Mouse (Mus musculus): ENCODE measurements around the gene Il1a. TPM values are rescaled to one million over a fixed set of nuclear protein-coding genes. Genes with fewer than 3 reads are reported as not detected.

Il1a gene
- polyA plus RNA-seq (2015; fragmentation: Nextera tagmentation; extraction: Ambion mirVana), result 3.7 and 5.5 TPM in 2 replicates

GRCm38 (mm10) chr2:129309836-129310235 lies at the start of gene Il1a:
Il1a (minus strand) TSS chr2:129309972.
- Histone ChIP-seq H3K27me3 (no peaks in the 10 kb centered on the region), H3K27ac (no peak within 1 kb of the TSS), H3K9me3 (replicated peaks) (no peaks in the 10 kb centered on the region), H3K36me3 (no peaks in the 10 kb centered on the region), H3K9ac (no peak within 1 kb of the TSS), H3K4me3 (replicated peaks) (no peak within 1 kb of the TSS), H3K4me2 (no peak within 1 kb of the TSS), H3K4me1 (replicated peaks) (no peaks in the 10 kb centered on the region)
- DNase-seq (no peak), ATAC-seq (ENCODE audit: low read depth) (no peak)
- WGBS (ENCODE audit: insufficient replicate concordance), result 53% methylated on average over 7 of the region's 7 CpGs

- DNase-seq (no peak), ATAC-seq (ENCODE audit: low read depth) (no peak)
- Histone ChIP-seq H3K27me3 (no peaks in the 10 kb centered on the region), H3K4me3 (replicated peaks) (no peak overlapping the region), H3K4me2 (no peak overlapping the region), H3K27ac (no peak overlapping the region), H3K9me3 (replicated peaks) (peaks cover 9% of the 10 kb centered on the region; the same call in 1 of the 2 replicates), H3K9ac (no peak overlapping the region), H3K4me1 (replicated peaks) (no peaks in the 10 kb centered on the region), H3K36me3 (no peaks in the 10 kb centered on the region)
- WGBS (ENCODE audit: insufficient replicate concordance), result 41% methylated on average over 6 of the region's 6 CpGs
Observed at GRCm38 (mm10) chr2:129338138-129338621, 28.4 kb upstream of the Il1a start.

- no peak for DNase-seq
Observed at GRCm38 (mm10) chr2:129333471-129333870, 23.7 kb upstream of the Il1a start.

GRCm38 (mm10) chr2:129330540-129330939 lies 20.8 kb upstream of the Il1a start:
- no peaks in the 10 kb centered on the region for H3K9me3 ChIP-seq (replicated peaks)
- no peak for ATAC-seq (ENCODE audit: low read depth)
- 27% methylated on average over 13 of the region's 13 CpGs for WGBS (ENCODE audit: insufficient replicate concordance)
- no peaks in the 10 kb centered on the region for H3K27me3 ChIP-seq
- H3K4me1 ChIP-seq (replicated peaks), result no peaks in the 10 kb centered on the region
- H3K36me3 ChIP-seq, result no peaks in the 10 kb centered on the region
- H3K4me3 ChIP-seq (replicated peaks), result no peak overlapping the region
- no peak overlapping the region for H3K4me2 ChIP-seq
- H3K9ac ChIP-seq, result no peak overlapping the region
- H3K27ac ChIP-seq, result peak overlapping the region; percentile 37; the same call in 1 of the 2 replicates
- no peak for DNase-seq

More at GRCm38 (mm10) chr2:129333471-129333870, 23.7 kb upstream of the Il1a start:
- ATAC-seq (ENCODE audit: low read depth), result no peak
- H3K9ac ChIP-seq, result no peak overlapping the region
- no peaks in the 10 kb centered on the region for H3K36me3 ChIP-seq
- no peaks in the 10 kb centered on the region for H3K9me3 ChIP-seq (replicated peaks)
- WGBS (ENCODE audit: insufficient replicate concordance), result 53% methylated on average over 4 of the region's 4 CpGs
- H3K27me3 ChIP-seq, result no peaks in the 10 kb centered on the region
- H3K27ac ChIP-seq, result no peak overlapping the region
- no peak overlapping the region for H3K4me2 ChIP-seq
- no peak overlapping the region for H3K4me3 ChIP-seq (replicated peaks)
- H3K4me1 ChIP-seq (replicated peaks), result no peaks in the 10 kb centered on the region

- Histone ChIP-seq H3K9me3 (replicated peaks) (no peaks in the 10 kb centered on the region), H3K36me3 (no peaks in the 10 kb centered on the region), H3K27ac (peak overlapping the region; percentile 37), H3K27me3 (no peaks in the 10 kb centered on the region), H3K4me2 (no peak overlapping the region), H3K4me3 (replicated peaks) (no peak overlapping the region), H3K9ac (no peak overlapping the region), H3K4me1 (replicated peaks) (no peaks in the 10 kb centered on the region)
- ATAC-seq (ENCODE audit: low read depth) (no peak), DNase-seq (no peak)
- 24% methylated on average over 7 of the region's 7 CpGs for WGBS (ENCODE audit: insufficient replicate concordance)
Observed at GRCm38 (mm10) chr2:129330024-129330423, 20.3 kb upstream of the Il1a start.

- H3K36me3 ChIP-seq, result no peaks in the 10 kb centered on the region
- ATAC-seq (ENCODE audit: low read depth), result no peak
- 66% methylated on average over 4 of the region's 4 CpGs for WGBS (ENCODE audit: insufficient replicate concordance)
Observed at GRCm38 (mm10) chr2:129328238-129328637, 18.5 kb upstream of the Il1a start.

GRCm38 (mm10) chr2:129324216-129324615 lies 14.4 kb upstream of the Il1a start:
- 62% methylated on average over 3 of the region's 3 CpGs for WGBS (ENCODE audit: insufficient replicate concordance)
- Histone ChIP-seq H3K27ac (no peak overlapping the region), H3K36me3 (no peaks in the 10 kb centered on the region), H3K4me2 (no peak overlapping the region), H3K27me3 (no peaks in the 10 kb centered on the region), H3K4me3 (replicated peaks) (no peak overlapping the region), H3K9ac (no peak overlapping the region), H3K9me3 (replicated peaks) (no peaks in the 10 kb centered on the region), H3K4me1 (replicated peaks) (no peaks in the 10 kb centered on the region)
- DNase-seq (no peak), ATAC-seq (ENCODE audit: low read depth) (no peak)

More at GRCm38 (mm10) chr2:129328238-129328637, 18.5 kb upstream of the Il1a start:
- no peaks in the 10 kb centered on the region for H3K9me3 ChIP-seq (replicated peaks)
- no peak for DNase-seq
- H3K4me2 ChIP-seq, result no peak overlapping the region
- no peak overlapping the region for H3K27ac ChIP-seq
- H3K27me3 ChIP-seq, result no peaks in the 10 kb centered on the region
- no peak overlapping the region for H3K9ac ChIP-seq
- H3K4me3 ChIP-seq (replicated peaks), result no peak overlapping the region
- H3K4me1 ChIP-seq (replicated peaks), result no peaks in the 10 kb centered on the region

GRCm38 (mm10) chr2:129322117-129322635 lies 12.4 kb upstream of the Il1a start:
- Histone ChIP-seq H3K9me3 (replicated peaks) (no peaks in the 10 kb centered on the region), H3K4me3 (replicated peaks) (no peak overlapping the region), H3K4me2 (no peak overlapping the region), H3K36me3 (no peaks in the 10 kb centered on the region), H3K27ac (no peak overlapping the region), H3K9ac (no peak overlapping the region), H3K27me3 (no peaks in the 10 kb centered on the region), H3K4me1 (replicated peaks) (no peaks in the 10 kb centered on the region)
- 27% methylated on average over 1 of the region's 1 CpGs for WGBS (ENCODE audit: insufficient replicate concordance)
- DNase-seq (no peak), ATAC-seq (ENCODE audit: low read depth) (no peak)

GRCm38 (mm10) chr2:129320033-129320605 lies 10.3 kb upstream of the Il1a start:
- H3K27me3 ChIP-seq, result no peaks in the 10 kb centered on the region
- H3K9me3 ChIP-seq (replicated peaks), result no peaks in the 10 kb centered on the region
- H3K9ac ChIP-seq, result no peak overlapping the region
- H3K4me3 ChIP-seq (replicated peaks), result no peak overlapping the region
- 37% methylated on average over 8 of the region's 8 CpGs for WGBS (ENCODE audit: insufficient replicate concordance)
- ATAC-seq (ENCODE audit: low read depth) (no peak), DNase-seq (no peak)
- no peaks in the 10 kb centered on the region for H3K36me3 ChIP-seq
- H3K4me2 ChIP-seq, result no peak overlapping the region
- H3K27ac ChIP-seq, result no peak overlapping the region
- no peaks in the 10 kb centered on the region for H3K4me1 ChIP-seq (replicated peaks)

GRCm38 (mm10) chr2:129315831-129316230 lies 6.1 kb upstream of the Il1a start:
- Histone ChIP-seq H3K4me3 (replicated peaks) (no peak overlapping the region), H3K4me2 (no peak overlapping the region), H3K4me1 (replicated peaks) (no peaks in the 10 kb centered on the region), H3K27me3 (no peaks in the 10 kb centered on the region), H3K36me3 (no peaks in the 10 kb centered on the region), H3K27ac (no peak overlapping the region), H3K9ac (no peak overlapping the region), H3K9me3 (replicated peaks) (no peaks in the 10 kb centered on the region)
- no peak for ATAC-seq (ENCODE audit: low read depth)
- DNase-seq, result no peak
- 32% methylated on average over 4 of the region's 4 CpGs for WGBS (ENCODE audit: insufficient replicate concordance)

- H3K4me1 ChIP-seq (replicated peaks), result no peaks in the 10 kb centered on the region
- H3K4me2 ChIP-seq, result no peak overlapping the region
- ATAC-seq (ENCODE audit: low read depth) (no peak), DNase-seq (no peak)
- no peaks in the 10 kb centered on the region for H3K9me3 ChIP-seq (replicated peaks)
- H3K4me3 ChIP-seq (replicated peaks), result no peak overlapping the region
- no peak overlapping the region for H3K9ac ChIP-seq
- 63% methylated on average over 6 of the region's 6 CpGs for WGBS (ENCODE audit: insufficient replicate concordance)
- no peaks in the 10 kb centered on the region for H3K27me3 ChIP-seq
- H3K27ac ChIP-seq, result no peak overlapping the region
- H3K36me3 ChIP-seq, result no peaks in the 10 kb centered on the region
Observed at GRCm38 (mm10) chr2:129314880-129315279, 5.1 kb upstream of the Il1a start.

GRCm38 (mm10) chr2:129313934-129314333 lies 4.2 kb upstream of the Il1a start:
- no peaks in the 10 kb centered on the region for H3K27me3 ChIP-seq
- H3K36me3 ChIP-seq, result no peaks in the 10 kb centered on the region
- no peak overlapping the region for H3K4me3 ChIP-seq (replicated peaks)
- H3K9me3 ChIP-seq (replicated peaks), result no peaks in the 10 kb centered on the region
- WGBS (ENCODE audit: insufficient replicate concordance), result 38% methylated on average over 1 of the region's 1 CpGs
- H3K4me1 ChIP-seq (replicated peaks), result no peaks in the 10 kb centered on the region
- no peak overlapping the region for H3K9ac ChIP-seq
- ATAC-seq (ENCODE audit: low read depth) (no peak), DNase-seq (no peak)
- no peak overlapping the region for H3K27ac ChIP-seq
- no peak overlapping the region for H3K4me2 ChIP-seq

Data from liver, embryonic 13.5 days (tissue).